Mouse (Mus musculus) cerebellum, postnatal 10 days (tissue): ENCODE measurements around the gene Ralgds.

ENCODE experiments used
- DNase-seq, 2 experiments: peaks; one replicate each; pipeline ENCODE4 v3.0.0; 2021; ENCODE audit warnings: mixed read lengths in 2 of 2

Gene Ralgds

DNA sequence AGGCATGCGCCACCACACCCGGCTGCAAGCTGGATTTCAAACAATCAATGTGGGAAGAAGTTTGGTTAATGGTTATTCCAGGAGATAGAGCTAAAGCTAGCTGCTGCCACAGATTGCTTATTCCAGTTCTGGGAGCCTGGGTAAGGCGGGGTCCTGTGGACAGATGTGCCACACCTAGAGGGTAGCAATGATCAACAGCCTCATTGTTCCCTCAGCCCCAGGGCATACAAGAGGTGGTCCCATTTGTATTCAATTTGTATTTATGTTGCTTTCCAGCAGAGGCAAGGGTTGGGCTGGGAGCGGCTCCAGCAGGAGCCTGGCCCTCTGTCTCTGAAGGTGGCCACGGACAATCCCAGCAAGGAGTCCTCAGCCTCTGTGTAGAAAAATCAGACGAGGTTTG is 6.6 kb upstream of the Ralgds start:
- DNase-seq, result no peak

DNA sequence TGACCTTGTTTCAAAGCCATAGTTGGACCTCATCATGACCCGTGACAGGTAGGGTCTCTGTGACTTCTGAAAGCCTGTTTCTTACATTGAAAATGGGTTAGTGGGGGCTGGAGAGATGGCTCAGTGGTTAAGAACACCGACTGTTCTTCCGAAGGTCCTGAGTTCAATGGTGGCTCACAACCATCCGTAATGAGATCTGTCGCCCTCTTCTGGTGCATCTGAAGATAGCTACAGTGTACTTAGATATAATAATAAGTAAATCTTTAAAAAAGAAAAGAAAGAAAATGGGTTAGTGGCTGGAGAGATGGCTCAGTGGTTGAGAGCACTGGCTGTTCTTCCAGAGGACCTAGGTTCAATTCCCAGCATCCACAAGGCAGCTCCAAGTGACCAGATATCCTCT is 1.3 kb upstream of the Ralgds start:
- peak in 1 of 2 experiments; percentile 5 for DNase-seq

DNA sequence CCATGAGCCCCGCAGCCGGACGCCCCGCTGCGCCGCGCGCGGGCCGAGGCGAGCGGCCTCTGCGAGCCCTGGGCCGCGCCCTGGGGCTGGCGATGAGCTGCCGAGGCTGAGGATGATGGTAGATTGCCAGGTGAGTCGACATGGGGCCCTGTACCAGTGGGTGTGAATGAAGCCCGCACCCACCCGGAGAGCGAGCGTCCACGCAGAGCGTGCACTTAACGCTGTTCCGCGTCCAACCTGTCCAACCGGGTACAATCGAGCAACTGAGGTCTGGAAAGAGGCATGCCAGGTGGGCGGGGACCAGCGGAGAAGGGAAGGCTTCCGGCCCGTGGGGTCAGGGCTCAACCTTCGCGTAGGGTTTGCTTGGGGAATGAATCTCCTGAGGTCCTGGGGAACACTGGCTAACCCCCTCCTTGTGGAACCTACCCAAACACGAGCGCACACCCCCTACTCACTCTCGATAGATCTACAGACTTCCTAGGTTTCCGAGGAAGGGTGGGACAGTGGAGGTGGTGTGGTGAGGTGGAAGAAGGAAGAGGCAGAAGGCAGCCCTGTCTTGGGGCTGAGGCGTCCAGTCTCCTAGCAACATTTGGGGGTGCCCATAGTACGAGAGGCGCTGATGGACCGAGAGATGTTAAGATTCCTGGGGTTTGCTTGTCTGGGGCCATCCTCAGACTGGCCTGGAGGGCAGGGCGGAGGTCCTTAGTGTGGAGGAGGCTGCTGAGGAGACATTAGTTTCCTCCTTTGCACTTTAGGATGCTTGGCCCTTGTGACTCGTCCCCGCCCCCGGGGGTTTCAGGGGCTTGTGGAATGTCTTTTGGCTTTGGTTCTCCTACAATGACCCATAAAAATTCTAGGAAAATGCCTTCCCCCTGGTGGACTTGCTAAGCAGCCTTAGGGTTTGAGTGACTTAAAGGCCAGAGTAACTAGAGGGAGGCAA is 776 bp downstream of the Ralgds start:
- DNase-seq, result peak; percentile 71 to 73

DNA sequence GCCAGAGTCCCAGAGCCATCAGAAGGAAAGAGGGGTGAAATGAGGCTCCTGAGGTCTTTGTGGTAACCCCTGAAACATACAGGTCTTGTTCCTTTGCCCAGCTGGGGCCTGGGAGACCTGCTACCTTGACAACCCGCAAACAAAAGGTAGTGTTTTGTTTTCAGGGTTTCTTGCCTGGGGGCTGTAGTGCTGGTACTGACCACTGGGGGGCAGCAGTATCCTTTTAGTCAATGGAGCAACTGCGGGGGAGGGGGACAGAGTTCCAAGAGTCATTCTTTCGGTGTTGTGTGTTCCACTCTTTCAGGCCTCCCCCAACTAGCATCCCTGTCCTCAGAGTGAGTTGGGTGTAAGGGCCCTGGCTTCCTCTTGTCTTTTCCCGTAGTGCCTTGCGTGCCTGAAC is 1.6 kb downstream of the Ralgds start:
- peak; percentile 96 to 98 for DNase-seq

DNA sequence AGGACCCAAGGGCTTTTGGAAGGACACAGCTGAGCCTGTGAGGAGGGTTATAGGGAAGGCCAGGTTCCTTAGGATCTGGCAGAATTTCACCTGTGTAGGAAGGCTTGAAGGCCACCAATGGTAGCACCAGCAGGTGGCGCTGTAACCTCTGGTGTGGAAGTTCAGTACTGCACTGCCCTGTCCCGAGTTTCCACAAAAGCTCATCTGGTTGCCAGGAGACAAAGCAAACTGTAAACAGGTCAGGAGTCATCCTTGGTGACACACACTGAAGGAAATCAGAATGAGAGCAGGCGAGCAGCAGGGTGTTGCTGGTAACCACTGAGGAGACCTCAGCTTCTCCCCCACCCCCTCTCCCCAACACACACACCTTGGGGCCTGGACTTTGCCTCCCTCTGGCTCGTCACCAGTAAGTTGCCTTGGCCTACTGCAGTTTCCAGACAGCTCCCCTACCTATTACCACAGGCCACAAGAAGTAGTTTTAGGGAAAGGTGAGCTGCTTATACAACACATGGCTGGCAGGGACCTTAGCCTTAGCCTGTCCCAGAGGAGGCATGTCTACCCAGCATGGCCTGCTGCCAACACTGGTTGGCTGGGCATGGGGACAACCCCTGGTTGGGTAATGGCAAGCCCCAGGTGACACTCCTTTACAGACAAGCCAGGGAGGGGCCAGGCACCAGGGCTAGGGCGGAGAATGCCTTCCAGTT is 4.4 kb downstream of the Ralgds start:
- DNase-seq, result peak; percentile 85 to 91

DNA sequence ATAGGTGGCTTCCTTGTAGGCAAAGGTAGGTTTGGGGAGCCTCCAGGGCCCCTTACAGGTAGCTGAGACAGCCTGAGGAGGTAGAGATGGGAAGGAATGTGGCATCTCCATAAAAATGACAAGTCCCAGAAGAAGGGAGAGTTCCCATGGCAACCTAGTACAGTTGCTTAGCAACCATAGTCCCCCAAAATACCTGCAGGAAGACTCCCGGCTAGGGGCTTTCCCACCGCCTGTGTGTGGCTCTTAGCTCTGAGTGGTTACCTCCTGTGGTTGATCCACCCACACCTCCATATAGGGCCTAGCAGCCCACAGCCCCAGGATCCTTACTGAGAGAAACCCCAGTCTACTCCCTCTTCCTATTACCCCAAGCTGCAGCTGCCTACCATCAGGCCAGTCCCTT is 5.3 kb downstream of the Ralgds start:
- DNase-seq, result peak in 1 of 2 experiments; percentile 11

DNA sequence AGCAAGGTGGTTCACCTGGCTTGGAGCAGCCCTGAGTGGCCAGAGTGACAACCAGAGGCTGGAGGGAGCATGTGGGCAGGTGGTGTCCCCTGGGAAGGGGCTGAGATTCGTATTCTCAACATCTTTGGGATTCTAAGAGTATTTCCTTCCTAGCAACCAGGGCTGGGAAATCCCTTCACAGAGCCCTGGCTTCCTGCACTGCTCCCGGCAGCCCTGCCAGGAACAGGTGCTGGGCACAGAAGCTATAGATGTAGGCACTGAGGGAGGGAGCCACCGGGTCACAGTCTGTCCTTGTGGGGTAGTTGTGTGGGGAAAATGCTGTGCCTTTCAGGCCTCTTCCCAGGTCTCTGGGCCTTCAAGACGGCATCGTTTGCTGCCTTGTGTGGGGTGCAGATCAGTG is 7.7 kb downstream of the Ralgds start:
- DNase-seq, result peak; percentile 59 to 67

DNA sequence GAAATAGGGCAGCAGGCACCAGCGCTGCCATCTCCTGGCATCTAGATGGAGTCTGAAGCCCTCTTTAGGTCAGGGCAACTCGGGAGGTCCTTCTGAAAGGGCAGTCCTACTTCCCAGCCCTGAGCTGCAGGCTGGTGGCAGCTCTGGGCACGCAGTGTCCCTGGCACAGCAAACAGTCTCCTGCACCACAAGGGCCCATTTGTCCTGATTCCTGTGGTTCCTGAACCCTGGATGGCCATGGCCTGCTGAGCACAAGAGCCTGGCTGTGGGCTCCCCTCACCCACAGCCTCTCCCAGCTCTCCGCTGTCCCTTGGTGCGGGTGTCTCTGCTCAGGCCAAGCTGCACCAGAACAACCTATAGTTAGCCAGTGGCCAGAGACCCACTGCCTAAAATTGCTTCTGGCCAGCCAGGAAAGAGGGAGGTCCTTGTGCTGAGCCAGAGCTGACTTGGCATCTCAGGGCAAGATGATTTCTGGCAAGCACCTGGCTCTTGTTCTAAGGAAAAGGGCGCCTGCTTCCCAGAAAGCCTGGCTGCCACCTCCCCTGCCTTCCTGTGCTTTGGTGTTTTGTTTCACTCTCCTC is 8.7 kb downstream of the Ralgds start:
- DNase-seq, result peak; percentile 65 to 70

DNA sequence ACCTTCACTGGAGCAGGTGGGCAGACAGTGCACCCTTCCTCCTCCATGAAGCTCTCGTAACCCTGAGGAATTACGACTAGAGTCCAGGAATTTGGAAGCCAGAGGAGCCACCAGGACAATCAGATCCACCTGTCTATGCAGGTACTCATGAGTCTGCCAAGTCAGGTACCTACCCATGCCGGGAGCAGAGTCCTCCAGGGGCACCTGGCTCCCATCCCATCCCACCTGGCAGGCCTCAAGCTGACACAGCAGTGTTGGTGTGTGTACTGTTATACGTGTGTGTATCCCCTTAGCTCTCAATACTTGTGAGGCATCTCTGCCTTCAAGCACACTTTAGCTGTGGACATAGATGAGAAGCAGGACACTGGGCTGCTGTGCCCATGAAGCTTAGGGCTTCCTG is 9.2 kb downstream of the Ralgds start:
- DNase-seq, result peak; percentile 62 to 63

DNA sequence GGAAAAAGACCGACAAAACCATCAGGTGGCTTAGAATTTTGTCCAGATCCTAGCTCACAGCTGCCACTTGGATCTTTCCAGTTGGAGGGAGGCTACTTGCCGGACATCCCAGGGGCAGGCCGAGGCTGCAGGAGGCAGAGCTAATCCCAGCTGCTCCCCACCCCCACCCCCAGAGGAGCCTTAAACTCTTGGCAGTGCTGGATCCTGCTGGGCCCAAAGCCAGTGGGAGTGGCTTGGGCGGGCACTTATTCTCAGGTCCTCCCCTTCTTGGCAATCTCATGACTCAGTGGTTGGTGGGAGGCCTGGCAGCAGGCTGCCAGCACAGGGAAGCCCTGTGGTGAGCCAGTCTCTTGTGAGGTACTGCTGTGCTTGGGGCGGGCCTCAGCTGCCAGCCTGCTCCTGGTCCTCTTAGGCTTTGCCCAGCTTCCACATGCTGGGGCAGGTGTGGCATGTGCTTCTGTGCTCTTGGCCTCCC is 10.8 kb downstream of the Ralgds start:
- DNase-seq, result peak; percentile 92 to 95

DNA sequence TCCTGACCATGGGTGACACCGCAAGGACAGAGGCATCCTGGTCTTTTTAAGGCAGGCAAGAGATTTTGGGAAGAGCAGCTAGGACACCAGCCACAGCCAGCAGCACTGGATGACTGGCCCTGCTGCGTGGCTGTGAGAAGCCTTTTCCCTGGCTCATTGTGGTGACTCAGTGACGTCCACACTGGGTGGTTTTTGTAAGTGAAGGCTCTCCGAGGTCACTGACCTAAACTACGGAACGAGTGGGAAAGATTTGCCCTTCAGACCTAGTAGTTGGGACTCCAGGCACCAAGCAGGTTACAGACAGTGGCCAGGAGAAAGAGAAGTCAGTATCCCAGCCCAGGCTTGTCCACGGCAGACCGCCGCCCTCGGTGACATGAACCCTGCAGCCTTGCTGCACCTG is 11.5 kb downstream of the Ralgds start:
- peak; percentile 12 to 21 for DNase-seq

DNA sequence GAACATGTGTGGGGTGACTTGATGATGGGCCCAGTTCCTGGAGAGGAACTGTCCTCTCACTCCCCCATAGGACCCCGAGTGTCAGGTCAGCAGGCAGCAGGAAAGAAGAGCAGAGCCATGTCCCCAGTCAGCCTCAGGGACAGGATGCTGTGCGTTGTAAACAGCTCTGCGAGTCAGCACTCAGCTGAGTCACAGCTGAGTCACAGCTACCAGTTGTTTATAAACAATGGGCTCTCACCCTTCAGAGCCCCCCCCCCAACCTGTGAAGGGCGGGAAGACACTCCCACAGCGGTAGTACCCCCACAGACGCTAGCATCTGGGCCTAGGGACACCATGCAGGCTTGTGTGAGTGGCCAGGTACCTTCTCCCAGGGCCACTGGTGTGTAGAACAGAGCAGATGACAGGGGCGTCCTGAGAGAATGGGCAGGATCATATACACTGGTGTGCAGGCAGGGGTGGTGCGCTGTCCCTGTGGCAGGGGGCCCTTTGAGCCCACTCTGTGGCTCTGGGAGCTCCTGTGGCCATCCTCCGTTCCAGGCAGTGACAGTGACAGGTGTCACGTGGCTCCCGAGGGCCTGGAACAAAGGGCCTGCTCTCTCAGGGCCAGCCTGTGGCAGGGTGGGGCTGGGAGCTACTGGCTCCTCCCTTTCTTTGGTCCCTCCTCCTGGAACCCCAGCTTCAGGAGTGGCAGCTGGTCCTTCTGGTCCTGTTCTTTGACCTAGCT is 12.5 kb downstream of the Ralgds start:
- peak in 1 of 2 experiments; percentile 70 for DNase-seq

DNA sequence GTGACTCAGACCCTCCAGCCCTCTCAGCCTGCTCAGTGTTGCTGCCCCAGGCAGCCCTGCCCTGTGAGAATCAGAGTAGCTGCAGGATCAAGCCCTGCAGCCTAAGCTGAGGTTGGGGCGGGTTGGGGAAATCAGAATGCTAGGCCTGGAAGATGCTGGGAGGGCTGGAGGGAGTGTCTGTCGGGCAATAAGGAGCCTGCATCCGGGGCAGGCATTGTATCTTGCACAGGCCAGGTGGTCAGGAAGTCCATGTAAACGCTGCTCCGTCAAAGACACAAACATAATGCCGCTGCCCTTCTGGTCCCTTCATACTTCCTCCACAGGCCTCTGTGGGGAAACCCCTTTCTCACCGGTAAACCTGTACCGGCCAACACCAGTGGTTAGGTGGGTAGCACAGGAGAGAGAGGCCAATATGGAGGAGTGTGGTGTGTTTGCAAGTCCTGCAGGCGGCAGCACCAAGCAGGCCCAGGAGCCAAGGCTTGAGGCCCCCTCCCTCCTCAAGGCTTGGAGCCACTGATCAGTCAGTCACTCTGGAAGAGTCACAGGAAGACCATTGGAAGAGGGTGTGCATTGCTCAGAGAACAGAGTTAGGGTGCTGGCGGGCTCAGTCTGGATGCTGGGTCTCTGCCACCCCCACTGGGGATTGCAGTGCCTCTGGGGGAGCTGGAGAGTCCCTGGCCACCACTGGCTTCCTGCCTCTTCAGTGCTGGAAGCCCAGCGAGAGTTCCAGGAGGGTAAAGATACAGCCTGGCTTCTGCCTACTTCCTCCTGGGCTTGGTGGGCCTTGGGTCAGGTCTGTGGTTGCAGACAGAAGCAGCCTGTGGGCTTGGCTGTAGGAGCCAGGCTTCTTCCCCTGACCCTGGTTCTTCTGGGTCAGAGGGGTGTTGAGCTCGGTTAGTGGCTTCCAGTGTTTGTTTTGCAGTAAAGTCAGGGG is 13.3 kb downstream of the Ralgds start:
- peak; percentile 75 to 77 for DNase-seq

DNA sequence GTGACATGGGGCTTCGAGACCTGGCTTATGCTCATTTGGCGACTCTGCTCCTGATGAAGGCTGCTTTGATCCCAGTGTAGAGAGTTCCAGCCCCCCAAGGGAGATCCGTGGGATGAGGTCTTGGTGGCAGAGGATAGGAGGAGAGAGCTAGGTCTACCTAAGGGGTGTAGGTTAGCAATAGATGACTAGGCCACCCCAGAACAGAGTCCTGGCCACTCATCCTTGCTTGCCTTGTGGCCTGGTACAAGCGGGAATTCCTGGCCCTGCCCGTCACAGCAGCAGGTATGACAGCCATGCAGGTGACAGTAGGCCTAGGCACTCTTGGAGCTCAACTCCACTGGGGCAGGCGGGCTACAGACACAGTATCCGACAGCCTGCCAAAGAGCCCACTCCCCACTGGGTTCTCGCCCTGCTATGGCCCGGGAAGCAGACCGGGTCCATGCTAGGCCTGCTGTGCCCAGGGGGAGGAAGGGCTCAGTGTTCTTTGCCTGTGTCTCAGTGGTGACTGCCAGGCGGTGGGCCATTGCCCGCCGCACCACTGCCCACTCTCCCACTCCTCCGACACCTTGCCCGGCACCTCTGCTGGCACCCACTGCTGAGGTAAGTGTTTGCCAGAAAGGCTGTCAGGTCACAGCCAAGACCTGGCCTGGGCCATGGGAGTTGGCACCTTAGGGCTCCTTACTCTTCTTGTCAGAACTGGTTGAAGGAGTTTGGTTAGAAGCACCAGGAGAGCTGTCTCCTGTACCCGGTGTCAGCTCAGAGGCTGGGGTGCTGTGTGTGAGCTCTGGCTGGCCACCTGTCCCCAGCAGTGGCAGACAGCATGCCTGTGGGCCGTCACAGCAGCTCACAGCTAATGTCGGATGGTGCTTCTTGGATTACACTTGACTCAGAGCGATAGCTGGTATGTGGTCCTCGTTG is 14.8 kb downstream of the Ralgds start:
- peak; percentile 57 to 63 for DNase-seq

DNA sequence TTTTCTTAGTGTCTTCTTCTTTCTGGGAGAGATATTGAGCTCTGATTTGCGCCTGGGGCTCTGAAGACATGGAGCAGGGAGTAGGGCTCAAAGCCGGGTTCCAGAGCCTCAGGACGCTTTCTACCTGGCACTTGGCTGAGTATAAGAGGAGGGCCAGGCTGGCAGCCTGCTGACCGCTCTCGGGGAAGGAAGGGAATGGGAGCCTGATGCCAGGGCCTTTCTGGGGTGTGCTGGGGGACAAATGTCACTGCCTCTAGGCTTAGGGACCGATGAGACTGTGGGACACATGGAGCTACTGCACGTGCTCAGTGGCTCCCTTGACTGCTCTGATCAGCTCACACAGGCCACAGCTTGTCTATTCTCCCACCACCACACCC is 15.4 kb downstream of the Ralgds start:
- DNase-seq, result peak; percentile 53 to 55

DNA sequence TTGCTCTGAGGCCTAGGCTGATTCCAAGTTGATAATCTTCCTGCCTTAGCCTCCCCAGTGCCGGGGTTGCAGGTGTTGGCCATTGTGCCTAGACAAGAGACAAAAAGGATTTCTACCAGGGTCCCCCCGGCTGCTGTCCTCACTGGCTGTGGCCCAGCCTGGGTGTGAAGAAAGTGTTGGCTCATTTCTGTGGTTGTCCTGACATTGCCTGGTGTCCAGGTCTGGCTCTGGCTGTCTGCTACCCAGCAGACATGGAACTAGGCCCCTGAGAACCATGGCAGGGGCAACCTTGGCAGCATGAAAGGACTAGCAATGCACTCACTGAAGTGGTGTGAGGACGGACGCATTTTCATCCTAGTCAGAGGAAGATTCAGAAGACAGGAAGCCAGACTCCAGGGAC is 16.9 kb downstream of the Ralgds start:
- peak in 1 of 2 experiments; percentile 34 for DNase-seq

DNA sequence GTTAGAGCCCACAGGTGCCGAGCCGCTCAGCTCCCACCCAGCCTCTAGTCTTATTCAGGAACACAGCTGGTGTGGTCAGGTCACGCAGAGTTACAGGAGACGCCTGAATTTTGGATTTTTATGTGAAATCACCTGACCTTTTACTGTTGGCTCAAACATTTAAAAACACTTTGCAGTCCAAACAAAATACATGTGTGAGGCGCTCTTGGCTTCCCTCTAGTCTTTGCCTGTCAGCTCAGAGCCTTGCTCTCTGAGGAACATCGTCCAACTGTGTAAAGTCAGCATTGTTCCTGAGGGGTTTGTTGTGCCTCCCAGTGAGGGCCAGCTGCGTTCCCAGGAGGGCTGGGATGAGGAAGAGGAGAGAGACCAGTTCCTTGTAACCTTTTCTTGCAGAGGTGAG is 17.4 kb downstream of the Ralgds start:
- DNase-seq, result no peak

DNA sequence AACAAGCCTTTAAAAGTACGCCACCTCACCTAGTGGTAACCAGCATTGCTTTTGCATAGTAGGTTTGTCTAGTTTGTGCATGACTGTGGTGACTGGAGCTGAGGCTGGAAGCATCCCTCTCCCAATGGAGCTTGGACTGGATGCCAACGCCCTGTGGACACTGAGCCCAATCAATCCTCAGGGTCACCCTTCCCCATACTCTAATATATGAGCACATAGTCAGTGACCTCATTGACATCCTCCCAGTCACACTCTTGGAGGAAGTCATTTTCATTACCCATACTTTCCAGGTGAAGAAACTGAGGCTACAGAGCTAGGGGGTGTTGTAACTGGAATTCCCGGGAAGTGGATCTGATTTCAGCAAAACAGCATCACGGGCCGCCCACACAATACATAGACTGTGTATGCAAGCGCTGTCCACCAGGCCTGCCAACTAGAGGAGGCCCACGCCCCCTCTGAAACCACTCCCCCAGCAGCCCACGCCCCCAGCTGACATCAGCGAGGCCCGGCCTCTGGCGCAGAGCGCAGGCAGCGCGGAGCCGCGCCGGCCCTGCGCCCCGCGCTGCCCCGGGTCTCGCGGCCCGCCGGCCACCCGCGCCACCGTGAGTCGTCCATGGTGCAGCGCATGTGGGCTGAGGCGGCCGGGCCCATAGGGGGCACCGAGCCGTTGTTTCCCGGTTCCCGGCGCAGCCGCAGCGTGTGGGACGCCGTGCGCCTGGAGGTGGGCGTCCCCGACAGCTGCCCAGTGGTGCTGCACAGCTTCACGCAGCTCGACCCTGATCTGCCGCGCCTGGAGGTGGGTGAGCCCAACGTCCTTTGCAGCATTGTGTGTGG is 20.2 kb downstream of the Ralgds start:
- DNase-seq, result peak; percentile 91 to 94

DNA sequence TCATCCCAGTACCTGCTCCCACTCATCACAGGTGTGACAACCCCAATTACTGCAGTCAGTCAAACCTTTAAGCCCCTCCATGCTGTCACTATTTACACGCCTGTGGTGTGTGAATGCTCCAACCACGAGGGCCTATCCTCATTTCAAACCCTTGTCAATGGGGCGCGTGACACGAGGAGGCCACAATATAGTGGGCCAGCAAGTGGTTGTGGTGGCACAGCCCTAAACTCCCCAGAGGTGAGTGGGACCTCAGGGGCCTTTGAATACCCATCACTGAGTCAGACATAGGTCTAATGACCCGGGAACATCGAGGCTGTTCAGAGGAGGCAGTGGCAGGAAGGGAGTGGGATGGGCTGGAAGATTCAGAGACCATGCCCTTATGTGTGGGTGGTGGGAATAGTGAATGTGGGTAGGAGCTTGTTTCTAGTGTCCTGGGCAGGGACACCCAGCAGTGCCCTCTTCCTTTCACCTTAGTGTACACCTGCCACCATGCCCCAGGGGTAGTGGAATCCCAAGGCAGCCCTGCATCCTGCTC is 21.0 kb downstream of the Ralgds start:
- no peak for DNase-seq
